Mouse (Mus musculus) stomach, embryonic 14.5 days (tissue): ENCODE measurements around the gene Gm11096. TPM values are rescaled to one million over a fixed set of nuclear protein-coding genes. Genes with fewer than 3 reads are reported as not detected.
A peak's percentile ranks its signal among the peaks of the same experiment; 100 is the strongest.

Source experiments
- ATAC-seq: fragments of 200-750 bp; cut with Nextera tagmentation; 2 replicates; pipeline ENCODE4 v1.8.0; 2017; ENCODE audit warnings: low read depth, moderate TSS enrichment; ENCODE audit not compliant: insufficient number of reproducible peaks, insufficient read depth, low FRiP score
- H3K27ac ChIP-seq: fragments of 300-500 bp; sonication (generic); 2 replicates; pipeline ENCODE4 v1.5.1; 2014; ENCODE audit warnings: mild to moderate bottlenecking, low read length, moderate library complexity, mixed read lengths
- H3K27me3 ChIP-seq: fragments of 300-500 bp; sonication (generic); 2 replicates; pipeline ENCODE4 v1.6.1; 2014; ENCODE audit warnings: low read length, control low read depth, mixed read lengths; ENCODE audit not compliant: control insufficient read depth, insufficient read depth
- H3K36me3 ChIP-seq: fragments of 300-500 bp; sonication (generic); 2 replicates; pipeline ENCODE4 v1.6.1; 2014; ENCODE audit warnings: mild to moderate bottlenecking, control low read depth, low read length, moderate library complexity, mixed read lengths; ENCODE audit not compliant: control insufficient read depth, insufficient read depth
- H3K4me1 ChIP-seq: fragments of 300-500 bp; sonication (generic); 2 replicates; pipeline ENCODE4 v1.6.1; 2014; ENCODE audit warnings: low read length, control low read depth, mixed read lengths; ENCODE audit not compliant: control insufficient read depth, insufficient read depth
- H3K4me2 ChIP-seq: fragments of 300-500 bp; sonication (generic); replicated peaks from 2 replicates; pipeline ENCODE4 v1.6.1; 2014; ENCODE audit warnings: low read depth, low read length, control low read depth
- H3K4me3 ChIP-seq: fragments of 300-500 bp; sonication (generic); 2 replicates; pipeline ENCODE4 v1.5.1; 2014; ENCODE audit warnings: low read depth, low read length, control low read depth
- H3K9ac ChIP-seq: fragments of 300-500 bp; sonication (generic); replicated peaks from 2 replicates; pipeline ENCODE4 v1.6.1; 2014; ENCODE audit warnings: low read depth, mild to moderate bottlenecking, control low read depth, low read length, moderate library complexity, mixed read lengths
- H3K9me3 ChIP-seq: fragments of 300-500 bp; sonication (generic); 2 replicates; pipeline ENCODE4 v1.6.1; 2016; ENCODE audit warnings: low read depth, low read length, control low read depth; ENCODE audit not compliant: control insufficient read depth
- WGBS: fragments of 180-500 bp; shearing (Covaris S2); extraction: QIAGEN DNeasy Blood & Tissue Kit; methylation state at CpG from one replicate; pipeline ENCODE4 v1.1.7; 2014; 5-methylcytosine and 5-hydroxymethylcytosine counted together
- polyA plus RNA-seq: library from polyadenylated mRNA; unstranded; fragments of >200 nt; fragmentation: Nextera tagmentation; extraction: Ambion mirVana; gene quantifications from 2 replicates; pipeline ENCODE4 v1.2.1, GENCODE M21; 2014

The Gm11096 gene
- not detected in 2 replicates for polyA plus RNA-seq

DNA sequence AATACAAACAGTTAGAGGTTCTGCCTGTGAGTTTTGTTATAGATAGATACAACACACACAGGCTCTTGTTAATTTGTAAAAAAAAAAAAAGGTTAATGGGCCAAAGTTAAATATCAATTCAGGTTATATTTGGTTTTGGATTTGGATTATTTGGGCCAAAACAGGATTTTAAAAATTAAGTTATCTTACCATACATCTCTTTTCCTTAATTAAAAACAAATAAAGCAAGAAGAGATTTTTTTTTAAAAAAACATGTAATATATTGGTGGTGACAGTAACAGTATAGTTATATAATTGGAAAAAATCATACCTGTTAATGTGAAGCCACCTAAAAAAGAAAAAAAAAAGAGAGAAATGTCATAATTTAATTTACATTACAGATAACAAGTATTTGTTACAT, at the start of gene Gm11096:
Gm11096 (plus strand) TSS at position 301 of the 400 bp plus-strand sequence.
- no peaks in the 10 kb centered on the region for H3K4me1 ChIP-seq
- H3K27ac ChIP-seq, result no peak within 1 kb of the TSS
- H3K9me3 ChIP-seq, result no peaks in the 10 kb centered on the region
- no peak within 1 kb of the TSS for H3K4me2 ChIP-seq
- H3K36me3 ChIP-seq, result no peaks in the 10 kb centered on the region
- H3K4me3 ChIP-seq, result no peak within 1 kb of the TSS
- H3K27me3 ChIP-seq, result no peaks in the 10 kb centered on the region
- ATAC-seq, result no peak
- H3K9ac ChIP-seq, result no peak within 1 kb of the TSS

DNA sequence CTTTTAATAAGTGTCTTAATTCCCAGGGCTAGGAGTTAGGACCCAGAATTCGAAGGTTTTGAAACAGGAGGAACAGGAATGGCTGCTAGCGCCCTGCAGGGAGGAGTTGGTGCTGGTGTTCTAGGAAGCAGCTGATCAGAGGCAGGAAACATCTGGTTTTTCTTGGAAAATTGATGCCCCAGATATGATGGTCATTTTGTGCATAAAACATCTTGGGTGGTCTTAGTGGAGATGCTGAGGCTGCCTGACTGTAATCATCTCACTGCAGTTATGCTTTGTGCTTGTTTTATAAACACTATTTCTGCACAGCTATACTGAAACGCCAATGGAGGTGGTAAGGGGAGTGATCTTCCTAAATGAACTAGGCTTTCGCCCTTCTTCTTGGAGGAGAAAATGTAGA, 48.5 kb upstream of the Gm11096 start:
- Histone ChIP-seq H3K4me2 (no peak overlapping the region), H3K27ac (peak overlapping the region; percentile 11; the same call in 1 of the 2 replicates), H3K36me3 (no peaks in the 10 kb centered on the region), H3K9me3 (no peaks in the 10 kb centered on the region), H3K4me1 (no peaks in the 10 kb centered on the region), H3K4me3 (no peak overlapping the region), H3K9ac (no peak overlapping the region), H3K27me3 (no peaks in the 10 kb centered on the region)
- 0 out of 2 replicates have a peak, but pooled peaks have one; percentile 14 for ATAC-seq
- WGBS, result 46% methylated on average over 4 of the region's 4 CpGs

DNA sequence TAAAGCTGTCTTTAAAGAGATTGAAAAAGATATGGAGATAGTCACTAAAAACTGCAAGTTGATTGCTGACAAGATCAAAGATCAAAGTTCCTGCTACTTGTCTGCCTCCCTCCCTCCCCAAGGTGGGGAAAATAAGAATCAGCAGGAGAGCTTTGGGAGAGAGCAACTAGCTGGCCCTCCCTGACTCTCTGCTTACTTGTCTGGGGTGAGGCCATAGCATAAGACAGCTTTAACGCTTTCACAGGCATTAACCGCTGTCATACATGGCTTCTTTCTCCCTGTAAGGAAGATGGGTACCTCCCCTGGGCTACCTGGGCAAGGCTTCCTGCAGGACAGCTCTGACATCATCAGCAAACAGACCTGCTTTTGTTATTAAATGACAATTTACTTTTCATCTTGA, 47.4 kb upstream of the Gm11096 start:
- Histone ChIP-seq H3K27ac (no peak overlapping the region), H3K4me2 (no peak overlapping the region), H3K9me3 (no peaks in the 10 kb centered on the region), H3K4me3 (no peak overlapping the region), H3K9ac (no peak overlapping the region), H3K27me3 (no peaks in the 10 kb centered on the region), H3K4me1 (no peaks in the 10 kb centered on the region), H3K36me3 (no peaks in the 10 kb centered on the region)
- 33% methylated on average over 2 of the region's 2 CpGs for WGBS
- no peak for ATAC-seq

DNA sequence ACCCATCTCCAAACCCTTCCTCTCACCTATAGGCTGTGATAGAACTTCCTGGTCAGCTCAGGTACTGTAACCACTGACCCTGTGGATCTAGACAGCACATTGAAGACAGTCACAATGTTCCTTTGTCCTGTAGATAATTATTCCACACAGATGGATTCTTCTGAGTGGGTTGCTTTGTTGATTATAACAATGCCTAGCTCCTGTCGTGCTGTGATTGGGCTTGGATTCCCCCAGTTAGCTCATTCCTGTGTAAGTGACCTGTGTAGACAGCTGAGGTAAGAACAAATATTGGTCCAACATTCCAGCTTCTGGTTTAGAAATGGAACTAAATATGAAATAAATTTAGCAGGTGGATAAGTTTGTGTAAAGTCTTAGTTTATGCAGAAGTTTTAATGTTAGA, 44.1 kb upstream of the Gm11096 start:
- Histone ChIP-seq H3K27ac (no peak overlapping the region), H3K4me3 (no peak overlapping the region), H3K36me3 (no peaks in the 10 kb centered on the region), H3K27me3 (no peaks in the 10 kb centered on the region), H3K4me2 (no peak overlapping the region), H3K9me3 (no peaks in the 10 kb centered on the region), H3K9ac (no peak overlapping the region), H3K4me1 (no peaks in the 10 kb centered on the region)
- WGBS, result 76% methylated on average over 1 of the region's 1 CpGs
- no peak for ATAC-seq

DNA sequence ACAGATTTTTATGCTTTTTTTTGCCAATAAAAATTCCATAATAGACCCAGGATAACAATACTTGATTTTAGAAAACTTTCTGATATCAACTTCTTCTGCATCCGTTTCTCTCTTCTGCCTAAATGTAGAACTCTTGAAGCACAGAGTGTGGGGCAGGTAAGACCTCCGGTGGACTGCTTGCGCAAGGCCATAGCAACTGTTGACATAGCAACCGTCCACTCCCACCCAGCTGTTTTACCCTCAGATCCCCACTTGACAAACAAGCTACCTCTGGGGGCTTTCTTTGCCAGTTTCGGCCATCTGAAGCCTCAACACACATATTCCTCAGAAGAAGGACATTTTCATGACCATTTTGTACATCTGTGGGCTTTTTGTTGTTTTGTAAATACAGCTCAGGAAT, 41.2 kb upstream of the Gm11096 start:
- no peak overlapping the region for H3K4me2 ChIP-seq
- 57% methylated on average over 5 of the region's 5 CpGs for WGBS

DNA sequence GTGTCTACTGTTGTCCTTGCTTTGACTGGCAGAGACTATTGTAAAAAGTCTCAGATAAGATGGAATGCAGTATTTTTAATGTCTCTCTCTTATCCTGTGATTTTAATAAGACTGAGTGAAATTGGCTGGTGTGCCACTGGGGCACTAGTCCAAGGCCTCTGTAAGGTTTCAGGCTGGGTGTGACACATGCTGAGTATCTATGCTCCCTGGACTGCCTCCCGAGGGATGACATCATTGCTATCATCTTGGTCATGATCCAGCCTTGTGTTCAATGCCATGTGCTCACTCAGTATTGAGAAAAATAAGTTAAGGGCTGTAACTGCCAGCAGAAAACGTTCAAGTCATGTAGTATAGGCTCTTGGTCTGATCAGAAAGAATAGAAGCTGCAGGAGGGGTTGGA, 38.9 kb upstream of the Gm11096 start:
- ATAC-seq, result no peak
- Histone ChIP-seq H3K4me3 (no peak overlapping the region), H3K36me3 (no peaks in the 10 kb centered on the region), H3K27ac (no peak overlapping the region), H3K9ac (no peak overlapping the region), H3K27me3 (no peaks in the 10 kb centered on the region), H3K9me3 (no peaks in the 10 kb centered on the region), H3K4me1 (no peaks in the 10 kb centered on the region), H3K4me2 (no peak overlapping the region)
- 71% methylated on average over 2 of the region's 2 CpGs for WGBS

More for the DNA sequence above, 41.2 kb upstream of the Gm11096 start:
- Histone ChIP-seq H3K4me3 (no peak overlapping the region), H3K27me3 (no peaks in the 10 kb centered on the region), H3K9ac (no peak overlapping the region), H3K4me1 (no peaks in the 10 kb centered on the region), H3K36me3 (no peaks in the 10 kb centered on the region), H3K9me3 (no peaks in the 10 kb centered on the region), H3K27ac (no peak overlapping the region)
- no peak for ATAC-seq

DNA sequence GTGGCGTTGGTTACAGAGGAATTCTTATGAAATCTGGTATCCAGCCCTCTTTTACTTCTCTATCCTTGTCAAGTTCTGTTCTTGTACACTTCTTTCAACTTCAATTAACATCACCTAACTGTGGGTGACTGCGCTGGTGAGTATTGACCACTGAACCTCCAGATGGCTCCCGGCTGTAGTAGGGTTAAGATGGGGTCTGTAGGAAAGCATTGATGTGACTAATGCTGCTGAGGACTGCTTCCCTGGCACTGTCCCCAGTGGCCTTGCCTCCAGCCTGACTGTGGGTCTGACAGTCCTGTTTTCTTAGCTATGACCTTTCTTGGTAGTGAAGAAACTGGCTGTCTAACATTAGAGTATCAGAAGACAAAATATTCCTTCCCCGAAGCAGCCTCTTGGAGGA, 38.4 kb upstream of the Gm11096 start:
- 91% methylated on average over 4 of the region's 4 CpGs for WGBS
- Histone ChIP-seq H3K27me3 (no peaks in the 10 kb centered on the region), H3K4me2 (no peak overlapping the region), H3K9me3 (no peaks in the 10 kb centered on the region), H3K36me3 (no peaks in the 10 kb centered on the region), H3K4me1 (no peaks in the 10 kb centered on the region), H3K4me3 (no peak overlapping the region), H3K9ac (no peak overlapping the region), H3K27ac (no peak overlapping the region)
- ATAC-seq, result no peak

DNA sequence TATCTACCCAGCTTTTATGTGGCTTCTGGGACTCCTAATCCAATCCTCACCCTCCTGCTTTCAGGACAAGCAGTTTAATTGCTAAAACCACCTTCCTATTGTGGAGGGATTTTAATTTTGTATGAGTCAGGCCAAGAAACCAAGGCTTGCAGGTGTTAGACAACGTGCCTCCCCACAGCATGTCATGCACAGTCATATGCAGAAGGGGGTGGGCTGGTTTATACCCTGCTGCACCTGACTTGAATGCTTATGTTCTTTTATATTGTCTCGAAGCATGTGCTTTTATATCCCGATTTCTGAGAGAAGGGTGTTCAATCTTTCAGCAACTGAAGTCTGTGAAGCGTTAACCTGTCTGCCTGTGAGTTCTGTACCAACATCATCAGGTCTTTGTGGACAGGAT, 37.3 kb upstream of the Gm11096 start:
- no peaks in the 10 kb centered on the region for H3K36me3 ChIP-seq
- no peaks in the 10 kb centered on the region for H3K9me3 ChIP-seq
- ATAC-seq, result no peak
- no peak overlapping the region for H3K27ac ChIP-seq
- H3K4me3 ChIP-seq, result no peak overlapping the region
- H3K4me1 ChIP-seq, result no peaks in the 10 kb centered on the region
- no peaks in the 10 kb centered on the region for H3K27me3 ChIP-seq
- 72% methylated on average over 4 of the region's 4 CpGs for WGBS
- H3K9ac ChIP-seq, result no peak overlapping the region
- H3K4me2 ChIP-seq, result no peak overlapping the region

DNA sequence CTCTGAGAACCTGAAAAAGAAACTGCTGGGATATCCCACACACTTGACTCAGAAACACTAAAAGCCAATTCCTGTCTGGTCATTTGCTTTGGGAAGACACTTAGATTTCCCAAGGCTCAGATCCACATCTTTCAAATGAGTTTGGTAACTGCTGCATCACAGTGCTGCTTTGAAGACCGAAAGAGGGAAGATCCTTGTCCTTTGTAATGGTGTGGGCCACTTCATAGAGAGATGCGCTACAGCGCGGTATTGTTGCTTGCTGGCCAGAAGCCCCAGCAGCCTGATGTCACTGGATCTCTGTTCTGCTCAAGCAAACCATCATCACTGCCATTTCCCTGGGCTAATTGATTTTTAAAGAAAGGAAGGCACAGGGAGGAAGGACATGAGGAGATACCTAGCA, 28.8 kb upstream of the Gm11096 start:
- Histone ChIP-seq H3K27ac (no peak overlapping the region), H3K4me1 (0 out of 2 replicates have a peak, but pooled peaks cover 3% of the 10 kb centered on the region), H3K4me3 (no peak overlapping the region), H3K9me3 (no peaks in the 10 kb centered on the region), H3K4me2 (no peak overlapping the region), H3K9ac (no peak overlapping the region), H3K27me3 (no peaks in the 10 kb centered on the region), H3K36me3 (no peaks in the 10 kb centered on the region)
- WGBS, result 92% methylated on average over 4 of the region's 4 CpGs
- ATAC-seq, result no peak
